Mouse (Mus musculus): ENCODE measurements at regions not wholly inside any gene's neighbourhood (a gene's known extent, or its start where the extent isn't known, plus 50 kb on each side); places are given as distances from the start of the nearest gene placed in this dataset.

- TF ChIP-seq CTCF (conservative IDR thresholded peaks at IDR 0.05; ENCODE audit: low read length) (no peak), POU5F1 (IDR thresholded peaks at IDR 0.05; ENCODE audit: borderline replicate concordance, low read length) (no peak), NANOG (IDR thresholded peaks at IDR 0.05; ENCODE audit: borderline replicate concordance, low read length) (no peak)
Observed at GRCm38 (mm10) chr17:80802622-80803021, 74.3 kb upstream of the Map4k3 start.
